Mouse (Mus musculus) frontal cortex, postnatal 10 days (tissue): ENCODE measurements around the gene Atp2a3.

Experiments used
- DNase-seq, 2 experiments: peaks; one replicate each; pipeline ENCODE4 v3.0.0; 2022; ENCODE audit warnings: low spot score in 2 of 2, mixed read lengths in 1 of 2

Gene Atp2a3

DNA sequence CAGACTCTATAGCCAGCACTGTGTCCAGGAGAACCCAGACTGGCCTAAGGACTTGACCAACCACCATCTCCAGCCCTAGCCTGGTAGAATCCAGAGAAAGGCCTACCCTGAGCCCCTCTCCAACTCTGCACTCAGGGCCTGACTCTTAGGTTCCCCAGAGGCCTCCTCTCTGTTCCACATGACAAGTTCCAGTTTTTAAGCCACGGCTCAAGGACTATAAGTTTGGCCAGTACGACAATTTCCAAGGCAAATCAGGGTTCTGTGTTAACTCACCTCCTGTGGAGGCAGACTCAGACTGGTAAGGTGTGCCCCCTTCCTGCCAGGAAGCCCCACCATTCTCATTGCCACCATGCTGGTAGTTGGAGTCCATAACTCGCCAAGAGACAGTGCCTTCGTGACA is 6.8 kb upstream of the Atp2a3 start:
- no peak for DNase-seq

DNA sequence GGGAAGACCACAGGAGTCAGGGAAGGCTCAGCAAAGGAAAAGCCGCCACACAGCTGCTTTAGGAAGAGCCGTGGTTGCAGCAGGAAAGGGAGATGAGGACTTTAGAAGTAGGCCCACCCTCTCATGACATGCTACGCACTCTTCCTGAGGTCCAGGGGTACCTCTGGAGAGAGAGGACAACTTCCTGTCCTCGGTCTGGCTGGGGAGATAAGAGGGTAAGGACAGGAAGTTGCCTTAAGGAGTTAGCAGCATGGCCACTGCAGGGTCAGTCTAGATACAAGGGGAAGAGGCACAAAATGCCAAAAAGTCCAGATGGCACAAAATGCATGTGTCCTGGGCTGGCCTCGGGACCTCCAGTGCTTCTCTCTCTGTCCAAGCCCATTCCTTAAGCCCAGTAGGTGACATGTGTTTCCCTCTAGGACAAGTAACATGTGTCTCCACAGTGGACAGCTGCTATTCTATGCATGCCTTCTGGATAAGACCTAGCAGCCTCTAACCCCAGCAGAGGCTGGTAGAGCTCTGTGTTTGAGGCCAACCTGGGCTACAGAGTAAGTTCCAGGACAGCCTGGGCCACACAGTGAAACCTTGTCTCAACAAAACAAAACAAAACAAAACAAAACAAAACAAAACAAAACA is 5.5 kb upstream of the Atp2a3 start:
- no peak for DNase-seq

DNA sequence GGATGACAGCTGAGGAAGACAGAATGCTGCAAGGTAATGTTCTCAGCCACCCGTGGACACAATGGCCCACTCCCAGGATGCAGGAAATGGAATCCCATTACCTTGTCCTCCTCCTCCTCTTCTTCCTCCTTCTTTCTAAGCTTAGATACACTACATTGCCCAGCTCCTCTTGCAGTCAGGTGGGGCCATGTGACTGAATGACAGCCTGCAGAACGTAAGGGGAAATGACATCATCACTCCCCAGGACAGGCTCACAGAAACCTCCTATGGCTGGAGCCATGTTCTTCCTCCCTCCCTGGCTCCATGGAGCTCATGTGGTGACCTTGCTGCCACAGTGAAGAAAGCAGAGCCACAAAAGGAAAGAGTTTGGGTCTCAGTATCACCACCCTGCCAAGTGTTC is 3.7 kb upstream of the Atp2a3 start:
- no peak for DNase-seq

DNA sequence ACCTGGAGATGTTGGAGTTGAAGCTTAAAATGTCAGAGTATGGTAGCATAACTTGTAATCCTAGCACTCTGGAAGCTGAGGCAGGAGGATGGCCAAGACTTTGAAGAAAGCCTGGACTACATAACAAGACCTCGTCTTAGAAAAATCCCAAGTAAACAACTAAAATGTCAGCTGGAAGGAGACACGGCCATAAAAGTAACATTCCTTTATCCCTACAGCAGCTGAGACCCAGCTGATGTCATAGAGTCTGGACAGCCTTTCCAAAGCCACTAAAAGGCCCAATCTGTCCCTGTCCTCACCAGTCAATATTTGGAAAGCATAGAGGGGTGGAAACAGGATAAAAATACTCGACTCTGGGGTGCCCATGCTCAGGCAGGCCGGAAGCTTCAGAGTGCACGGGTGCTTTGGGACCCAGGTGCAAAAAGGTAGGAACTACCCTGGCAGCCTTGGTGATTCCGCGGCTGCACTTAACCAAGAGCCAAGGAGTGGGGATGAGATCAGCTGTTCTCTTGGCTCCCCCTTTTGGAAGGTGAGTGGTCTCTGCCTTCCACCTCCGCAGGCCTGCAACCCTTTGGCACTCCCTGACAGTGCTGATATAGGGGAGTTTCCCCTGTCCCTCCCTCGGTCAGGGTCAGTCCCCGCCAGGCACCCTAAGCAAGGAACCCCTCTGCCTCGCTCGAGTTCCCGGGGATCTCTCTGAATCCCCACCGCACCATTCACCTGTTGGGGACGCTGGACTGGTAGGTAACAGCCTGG is 867 bp upstream of the Atp2a3 start:
- DNase-seq = no peak

DNA sequence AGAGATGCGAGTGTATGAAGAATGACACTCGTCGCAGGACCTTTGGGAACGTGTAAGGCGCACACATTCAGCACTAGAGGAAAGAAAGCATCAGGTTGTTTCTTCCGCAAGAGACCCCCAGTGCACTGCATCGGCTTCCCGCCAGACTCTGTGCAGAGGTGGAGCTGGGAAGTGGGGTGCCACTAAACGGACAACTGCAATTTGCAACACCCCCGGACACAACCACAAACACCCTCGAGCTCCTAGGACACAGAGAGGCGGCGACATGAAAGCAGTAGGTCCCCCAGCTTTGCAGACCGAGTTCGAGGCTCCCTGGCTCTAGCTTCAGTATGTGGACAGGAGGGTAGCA is 272 bp upstream of the Atp2a3 start:
- DNase-seq = no peak

DNA sequence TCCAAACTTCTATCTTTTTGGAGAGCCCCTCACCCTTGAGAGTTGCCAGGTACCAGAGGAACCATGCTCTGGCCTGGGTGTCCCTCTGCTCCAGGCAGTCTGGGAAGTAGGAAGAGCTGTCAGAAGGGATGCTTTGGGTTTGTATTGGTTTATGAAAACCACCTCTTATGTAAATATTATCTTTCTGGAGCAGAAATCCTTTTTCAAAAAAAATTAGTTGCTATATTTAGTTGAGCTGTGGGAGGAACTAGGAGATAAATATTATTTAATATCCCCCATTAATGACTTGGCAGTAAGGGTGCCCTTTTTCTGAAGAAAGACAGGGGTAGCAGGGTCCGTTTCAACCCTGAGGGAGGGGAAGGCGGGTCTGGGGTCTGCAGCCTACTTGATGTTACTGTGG is 1.4 kb downstream of the Atp2a3 start:
- no peak for DNase-seq

DNA sequence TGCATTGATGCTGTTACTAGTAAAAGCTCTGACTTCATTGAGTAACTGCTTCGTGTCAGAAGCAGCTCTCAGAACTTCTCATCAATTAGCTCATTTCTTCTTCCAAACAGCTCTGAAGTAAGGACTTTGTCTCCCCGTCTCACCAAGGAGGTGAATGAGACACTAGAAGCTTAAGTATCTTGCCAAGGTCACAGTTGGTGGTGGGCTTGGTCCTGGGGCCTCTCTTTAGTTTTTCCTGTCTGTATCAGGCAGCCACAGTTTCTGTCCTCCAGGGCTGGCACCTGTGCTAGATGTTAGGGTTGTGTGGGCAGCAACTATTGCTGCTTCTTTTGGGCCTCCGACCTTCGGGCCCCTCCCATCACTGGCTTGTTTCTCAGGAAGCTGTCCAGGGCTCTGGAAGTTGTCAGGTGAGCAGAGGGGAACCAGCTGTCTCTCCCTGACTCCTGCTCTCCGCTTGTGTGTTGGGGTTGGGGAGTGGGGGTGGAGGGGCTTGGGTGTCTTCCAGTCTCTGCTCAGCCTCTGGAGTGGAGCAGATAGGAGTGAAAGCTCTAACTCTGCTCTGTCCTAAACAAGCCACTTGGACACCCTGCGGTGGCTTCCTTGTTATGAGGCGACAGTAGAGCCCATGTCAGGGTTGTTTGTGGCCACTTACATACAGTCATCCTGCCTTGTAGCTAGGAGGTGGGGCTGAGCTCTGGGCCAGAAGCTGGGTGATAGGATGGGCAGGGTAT is 2.3 kb downstream of the Atp2a3 start:
- DNase-seq = no peak

DNA sequence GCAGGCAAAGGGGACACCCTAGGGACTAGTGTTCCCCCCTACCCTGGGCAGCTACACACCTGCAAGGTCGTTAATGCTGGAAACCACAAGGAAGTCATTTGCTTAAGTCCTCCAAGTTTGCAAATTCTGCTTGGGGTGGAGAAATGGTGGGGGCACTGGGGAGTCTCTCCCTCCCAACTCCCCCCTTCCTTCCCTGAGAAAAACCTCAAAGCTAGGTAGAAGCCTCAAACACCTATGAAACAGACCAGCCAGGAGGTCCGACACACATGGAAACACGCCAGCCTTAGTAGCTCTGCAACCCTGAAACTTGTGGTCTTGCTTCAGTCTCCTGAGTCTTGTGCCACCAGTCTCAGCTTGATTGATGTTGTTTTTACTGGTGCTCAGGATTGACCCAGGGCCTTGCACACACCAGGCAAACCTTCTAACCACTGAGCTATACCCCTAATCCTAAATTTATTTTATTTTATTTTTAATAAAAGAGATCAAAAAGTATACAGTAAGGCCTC is 2.9 kb downstream of the Atp2a3 start:
- DNase-seq = no peak

DNA sequence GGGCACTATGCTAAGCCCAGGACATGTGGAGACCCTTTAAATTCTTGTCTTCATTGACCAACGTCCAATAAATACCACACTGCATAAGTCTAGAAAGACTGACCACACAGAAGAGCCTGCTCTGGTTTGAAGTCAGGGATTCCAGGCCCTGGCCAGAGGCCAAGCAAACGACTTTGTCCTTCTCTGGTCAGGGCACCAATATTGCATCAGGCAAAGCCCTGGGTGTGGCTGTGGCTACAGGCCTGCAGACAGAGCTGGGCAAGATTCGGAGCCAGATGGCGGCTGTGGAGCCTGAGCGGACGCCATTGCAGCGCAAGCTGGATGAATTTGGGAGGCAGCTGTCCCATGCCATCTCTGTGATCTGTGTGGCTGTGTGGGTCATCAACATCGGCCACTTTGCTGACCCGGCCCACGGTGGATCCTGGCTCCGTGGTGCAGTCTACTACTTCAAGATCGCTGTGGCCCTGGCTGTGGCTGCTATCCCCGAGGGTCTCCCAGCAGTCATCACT is 14.1 kb downstream of the Atp2a3 start:
- no peak for DNase-seq

DNA sequence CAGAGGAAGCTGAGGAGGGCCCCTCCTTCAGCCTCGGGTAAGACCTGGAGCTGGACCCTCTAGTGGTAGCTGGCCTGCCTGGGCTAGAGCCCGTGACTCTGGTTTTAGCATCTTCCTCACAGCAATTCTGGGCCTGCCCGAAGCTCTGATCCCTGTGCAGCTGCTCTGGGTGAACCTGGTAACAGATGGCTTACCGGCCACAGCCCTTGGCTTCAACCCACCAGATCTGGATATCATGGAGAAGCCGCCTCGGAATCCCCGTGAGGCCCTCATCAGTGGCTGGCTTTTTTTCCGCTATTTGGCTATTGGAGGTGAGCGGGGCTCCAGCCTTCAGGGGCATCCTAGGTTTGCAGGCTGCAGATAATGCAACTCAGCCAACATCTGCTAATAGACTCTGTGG is 21.5 kb downstream of the Atp2a3 start:
- DNase-seq = no peak

DNA sequence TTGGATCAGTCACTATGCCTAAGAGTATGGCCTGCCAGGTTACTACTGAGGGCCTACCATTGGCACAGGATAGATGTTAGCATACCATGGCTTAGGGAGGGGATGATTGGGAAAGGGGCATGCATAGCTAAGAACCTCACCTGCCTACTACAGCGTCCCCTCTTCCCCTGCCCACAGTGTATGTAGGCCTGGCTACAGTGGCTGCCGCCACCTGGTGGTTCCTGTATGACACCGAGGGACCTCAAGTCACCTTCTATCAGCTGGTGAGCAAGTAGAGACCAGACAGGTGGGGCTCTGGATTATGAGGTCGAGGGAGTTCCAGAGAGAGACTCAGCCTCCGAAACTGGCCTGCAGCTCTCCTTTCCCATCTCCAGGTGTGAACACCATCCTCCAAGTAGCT is 22.3 kb downstream of the Atp2a3 start:
- no peak for DNase-seq

DNA sequence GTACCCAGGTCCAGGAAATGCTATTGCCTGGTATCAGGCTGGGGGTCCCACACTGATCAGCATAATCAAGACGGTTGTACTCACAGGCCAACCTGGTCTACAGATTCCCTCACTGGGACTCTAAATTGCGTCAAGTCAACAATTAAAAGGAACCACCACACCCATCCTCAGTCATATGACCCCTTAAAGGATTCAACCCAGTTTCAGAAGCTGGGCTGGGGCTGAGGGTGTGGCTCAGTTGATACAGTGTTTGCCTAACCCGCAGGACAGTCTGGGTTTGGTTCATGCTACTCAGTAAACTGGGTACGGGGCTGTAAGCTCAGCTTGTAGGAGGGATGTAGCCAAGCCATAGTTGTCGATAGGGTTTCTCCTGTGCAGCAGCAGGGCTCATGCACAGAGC is 25.8 kb downstream of the Atp2a3 start:
- DNase-seq = no peak

DNA sequence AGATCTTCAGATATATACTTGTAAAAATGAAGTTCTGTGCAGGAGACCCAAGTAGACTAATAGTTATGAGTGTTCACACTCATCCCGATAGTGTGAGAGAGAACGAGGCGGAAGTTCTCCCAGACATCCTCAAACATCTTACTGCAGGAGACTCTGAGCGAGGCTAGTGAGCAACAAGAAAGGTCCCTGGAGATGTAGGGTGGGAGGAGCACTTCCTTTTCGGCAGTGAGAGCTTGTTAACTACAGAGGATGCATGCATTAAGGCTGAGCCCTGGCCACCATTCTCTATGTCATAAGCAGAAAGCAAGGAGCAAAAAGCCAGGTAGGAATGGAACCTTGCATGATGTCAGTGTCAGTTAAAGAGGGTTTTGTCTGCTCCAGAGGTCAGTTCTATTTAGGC is 26.3 kb downstream of the Atp2a3 start:
- DNase-seq = no peak

DNA sequence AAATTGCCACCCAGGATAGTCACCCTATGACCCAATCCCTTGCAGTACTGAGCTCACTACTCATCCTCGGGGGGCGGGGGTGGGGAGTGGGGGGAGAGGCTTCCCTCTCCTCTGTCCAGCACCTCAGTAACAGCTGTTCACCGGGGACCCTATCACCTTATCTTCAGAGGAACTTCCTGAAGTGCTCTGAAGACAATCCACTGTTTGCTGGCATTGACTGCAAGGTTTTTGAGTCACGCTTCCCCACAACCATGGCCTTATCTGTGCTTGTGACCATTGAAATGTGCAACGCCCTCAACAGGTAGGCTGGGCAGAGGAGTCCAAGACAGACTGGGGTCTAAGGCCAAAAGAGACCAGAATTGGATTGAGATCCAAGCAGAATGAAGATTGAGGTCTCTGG is 26.8 kb downstream of the Atp2a3 start:
- no peak for DNase-seq

DNA sequence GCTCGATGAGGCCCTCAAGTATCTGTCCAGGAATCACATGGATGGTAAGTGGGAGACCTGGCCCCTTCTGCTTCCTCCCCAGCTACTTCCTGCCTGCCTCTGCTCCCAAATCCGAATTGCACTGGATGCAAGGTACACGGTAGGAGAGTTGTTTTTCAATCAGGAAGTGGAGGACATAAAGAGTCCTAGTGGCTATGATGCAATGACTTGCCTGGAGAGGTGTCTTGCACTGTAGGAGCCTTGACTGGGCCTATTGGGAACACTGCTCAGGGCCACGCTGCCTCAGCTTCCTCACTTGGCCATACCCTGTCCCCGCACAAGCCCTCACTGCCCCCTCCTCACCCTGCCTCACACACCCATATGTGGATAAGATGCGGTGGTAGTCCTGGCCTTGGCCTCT is 28.1 kb downstream of the Atp2a3 start:
- DNase-seq = no peak

DNA sequence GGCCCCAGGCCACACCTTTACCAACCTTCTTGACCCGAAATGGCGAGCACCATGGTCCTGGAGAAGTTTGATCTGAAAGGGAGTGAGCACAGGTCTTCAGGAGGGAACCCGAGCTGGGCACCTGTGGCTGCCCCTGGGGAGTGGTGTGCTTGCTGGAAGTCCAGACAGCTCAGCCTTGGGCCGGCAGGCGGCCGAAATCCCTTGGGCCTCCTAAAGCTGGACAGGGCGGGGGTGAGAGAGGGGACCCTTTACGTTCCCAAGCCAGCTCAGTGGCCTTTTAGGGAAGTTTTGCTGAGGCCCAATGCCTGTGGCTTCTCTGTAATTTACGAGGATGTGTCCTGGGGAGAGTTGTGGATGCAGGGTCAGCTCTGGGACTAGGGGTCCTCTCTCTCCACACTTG is 29.7 kb downstream of the Atp2a3 start:
- DNase-seq = no peak

DNA sequence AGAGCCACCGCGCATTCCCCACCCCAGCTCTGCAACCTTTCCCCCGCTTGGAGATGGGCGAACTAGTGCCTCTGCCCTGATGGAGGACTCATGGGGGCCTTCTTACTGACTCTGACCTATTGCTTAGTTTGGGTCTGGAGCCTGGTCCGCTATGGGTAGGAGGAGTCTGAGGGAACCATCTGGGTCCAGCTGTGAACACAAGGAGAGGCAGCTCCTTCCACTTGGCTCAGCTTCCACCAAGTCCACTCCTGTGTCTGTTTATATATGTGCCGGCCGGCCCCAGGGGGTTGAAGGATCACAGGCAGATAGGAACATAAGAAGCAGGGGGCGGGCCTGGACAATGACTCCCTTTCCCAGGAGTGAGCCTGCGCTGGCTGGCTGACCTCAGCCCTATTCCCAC is 31.0 kb downstream of the Atp2a3 start:
- DNase-seq = no peak

DNA sequence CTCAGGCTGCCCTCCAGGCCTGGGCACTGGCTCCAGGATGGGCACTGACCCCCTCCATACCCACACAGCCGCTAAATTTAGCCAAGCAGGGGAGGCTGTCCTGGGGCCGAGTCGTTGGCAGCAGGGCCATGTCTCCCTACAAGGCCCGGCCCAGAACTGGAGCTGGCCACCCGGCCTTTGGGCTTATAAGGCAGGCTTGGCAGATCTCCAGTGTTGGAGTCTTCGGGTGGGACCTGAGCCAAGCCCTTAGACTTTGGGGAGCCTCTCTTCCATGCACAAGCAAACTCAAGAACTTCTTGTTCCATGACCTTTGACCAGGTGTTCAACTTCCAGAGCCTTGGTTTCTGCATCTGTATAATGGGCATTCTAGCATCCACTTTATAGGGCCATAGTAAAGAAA is 35.4 kb downstream of the Atp2a3 start:
- no peak for DNase-seq

DNA sequence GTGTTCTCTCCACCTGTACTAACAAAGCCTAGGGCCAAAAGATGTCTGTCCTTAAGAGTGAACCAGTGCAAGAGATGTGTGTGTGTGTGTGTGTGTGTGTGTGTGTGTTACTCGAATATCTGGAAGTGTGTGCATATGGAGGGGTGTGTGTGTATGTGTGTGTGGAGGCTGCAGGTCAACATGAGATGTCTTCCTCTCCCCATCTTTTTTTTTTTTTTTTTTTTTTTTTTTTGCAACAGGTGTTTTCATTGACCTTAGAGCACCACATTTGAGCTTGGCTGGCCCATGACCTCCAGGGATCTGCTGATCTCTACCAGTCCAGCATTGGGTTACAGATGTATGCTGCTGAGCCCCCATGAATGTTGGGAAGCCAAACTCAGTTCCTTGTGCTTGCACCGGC is 35.8 kb downstream of the Atp2a3 start:
- DNase-seq = no peak

DNA sequence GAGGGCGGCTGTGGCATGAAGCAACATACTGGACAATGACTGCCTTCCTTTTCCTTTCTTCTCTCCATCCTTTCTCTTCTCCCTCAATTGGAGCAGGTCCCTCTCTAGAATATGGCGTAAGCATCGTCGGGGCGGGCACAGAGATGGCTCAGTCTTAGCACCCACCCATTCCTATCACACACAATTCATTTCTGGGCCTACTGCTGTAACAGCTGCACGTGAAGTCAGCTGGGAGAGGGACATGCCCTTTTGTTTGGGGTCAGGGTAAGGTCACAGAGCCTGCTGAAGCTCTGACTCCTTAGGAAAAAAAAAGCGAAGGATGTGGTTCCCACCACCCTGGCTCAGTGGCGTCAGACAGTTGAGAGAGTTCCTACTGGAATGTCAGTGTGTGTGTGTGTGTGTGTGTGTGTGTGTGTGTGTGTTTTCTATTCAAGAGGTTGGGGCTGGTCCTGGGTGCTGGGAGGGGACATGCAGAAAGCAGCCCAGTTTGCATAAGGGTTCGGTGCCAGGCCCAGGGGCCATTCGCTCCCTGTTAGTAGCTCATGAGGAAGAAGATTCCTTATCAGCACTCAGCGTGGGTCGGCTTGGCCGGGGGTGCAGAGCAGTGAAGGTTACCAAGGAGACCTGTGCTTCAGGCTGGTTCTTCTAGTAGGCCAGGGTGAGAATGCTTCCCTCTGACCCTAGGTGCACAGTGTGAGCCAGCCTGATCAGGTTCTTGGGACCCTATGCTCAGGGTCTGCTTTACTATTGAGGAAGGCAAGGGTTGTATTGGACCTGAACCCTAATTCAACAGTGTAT is 36.8 kb downstream of the Atp2a3 start:
- DNase-seq = no peak

DNA sequence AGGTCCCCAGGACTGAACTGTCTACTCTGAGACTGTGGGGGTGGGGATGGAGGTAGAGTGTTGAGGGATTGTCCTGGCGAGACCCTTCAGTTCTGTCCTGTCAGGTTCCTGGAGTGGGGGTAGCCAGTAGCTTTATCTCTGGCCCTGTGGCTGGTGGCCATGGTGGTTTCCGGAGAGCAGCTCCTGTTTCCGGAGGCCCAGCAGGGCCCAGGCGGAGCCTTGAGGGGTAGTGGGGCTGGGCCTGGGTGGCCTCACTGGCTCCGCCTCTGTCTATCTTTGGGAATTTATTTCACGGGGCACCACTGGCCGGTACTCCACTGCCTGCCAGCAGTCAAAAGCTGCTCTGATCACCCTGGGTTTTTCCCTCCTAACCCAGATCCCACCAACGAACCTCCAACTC is 37.8 kb downstream of the Atp2a3 start, which contains the start of gene P2rx1:
P2rx1 (plus strand) TSS at position 333 of the 400 bp plus-strand sequence.
- DNase-seq = no peak

DNA sequence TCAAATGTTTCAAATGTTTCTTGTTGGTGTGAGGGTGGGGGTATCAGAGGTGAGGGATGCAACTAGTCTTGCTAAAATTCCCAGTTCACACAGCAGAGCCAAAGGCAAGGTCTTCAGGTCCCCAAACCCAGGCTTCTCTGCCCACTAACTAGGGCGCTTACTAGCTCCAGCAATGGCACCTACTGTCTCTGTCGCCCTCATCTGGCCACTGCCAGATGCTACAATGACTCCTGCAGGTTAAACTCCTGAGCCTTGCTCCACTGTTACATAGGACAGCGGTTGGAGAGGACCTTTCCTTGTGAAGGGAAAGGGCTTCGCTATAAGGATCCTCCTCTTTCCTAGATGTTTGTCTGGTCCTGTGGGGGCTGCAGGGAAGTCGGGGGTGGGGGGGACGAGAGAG is 40.1 kb downstream of the Atp2a3 start:
- peak in 1 of 2 experiments; percentile 59 for DNase-seq
